Mouse (Mus musculus) kidney, adult 2 months (tissue): ENCODE measurements around the gene Sh2d7. TPM values are rescaled to one million over a fixed set of nuclear protein-coding genes. Genes with fewer than 3 reads are reported as not detected.

Experiments
- DNase-seq: peaks from one replicate; pipeline ENCODE4 v3.0.0; 2021
- H3K27ac ChIP-seq: fragments of 200-500 bp; 2 replicates; pipeline ENCODE4 v1.5.1; 2012; ENCODE audit warnings: low read depth, low read length, control low read depth, inconsistent platforms; ENCODE audit not compliant: insufficient read depth
- H3K27me3 ChIP-seq: fragments of 200-500 bp; replicated peaks from 2 replicates; pipeline ENCODE4 v1.6.1; 2012; ENCODE audit warnings: mild to moderate bottlenecking, moderate library complexity, low read length, inconsistent platforms; ENCODE audit not compliant: control insufficient read depth, insufficient read depth
- H3K36me3 ChIP-seq: fragments of 200-500 bp; 2 replicates; pipeline ENCODE4 v1.6.1; 2012; ENCODE audit warnings: mild to moderate bottlenecking, moderate library complexity, low read length, inconsistent platforms; ENCODE audit not compliant: control insufficient read depth, insufficient read depth
- H3K4me1 ChIP-seq: fragments of 200-500 bp; 2 replicates; pipeline ENCODE4 v1.6.1; 2011; ENCODE audit warnings: low read length; ENCODE audit not compliant: control insufficient read depth, insufficient read depth
- H3K4me3 ChIP-seq: fragments of 200-500 bp; 2 replicates; pipeline ENCODE4 v1.5.1; 2011; ENCODE audit warnings: mild to moderate bottlenecking, low read depth, low read length, control low read depth; ENCODE audit not compliant: insufficient read depth
- CTCF ChIP-seq: fragments of 200-500 bp; conservative IDR thresholded peaks from 2 replicates; pipeline ENCODE4 v1.5.1; 2011; ENCODE audit warnings: low read depth, mild to moderate bottlenecking, control low read depth, low read length, moderate library complexity, mixed read lengths; ENCODE audit not compliant: insufficient read depth, insufficient read length
- POLR2A ChIP-seq: fragments of 200-500 bp; IDR thresholded peaks from one replicate; pipeline ENCODE4 v1.6.1; 2011; ENCODE audit warnings: low read depth, low read length, control low read depth
- WGBS: fragments of 180-500 bp; shearing (Covaris S2); methylation state at CpG from one replicate; pipeline ENCODE4 v1.1.7; 2018; 5-methylcytosine and 5-hydroxymethylcytosine counted together
- polyA plus RNA-seq: library from polyadenylated mRNA; depleted of rRNA; stranded (reverse); fragments of >200 nt; gene quantifications from 2 replicates; pipeline ENCODE4 v1.2.3, GENCODE M21; 2012

The Sh2d7 gene
- polyA plus RNA-seq, 1 experiment: not detected

GRCm38 (mm10) chr9:54540801-54541200, 2.0 kb downstream of the Sh2d7 start:
- no peak for DNase-seq
- Histone ChIP-seq H3K36me3 (no peaks in the 10 kb centered on the region), H3K27ac (no peak overlapping the region), H3K27me3 (no peaks in the 10 kb centered on the region), H3K4me3 (no peak overlapping the region), H3K4me1 (peaks cover 3% of the 10 kb centered on the region; the same call in 1 of the 2 replicates)
- WGBS: 80% methylated on average over 5 of the region's 5 CpGs
- TF ChIP-seq CTCF (no peak), POLR2A (no peak)

GRCm38 (mm10) chr9:54544212-54544953, 5.6 kb downstream of the Sh2d7 start:
- WGBS: 77% methylated on average over 9 of the region's 9 CpGs
- H3K36me3 ChIP-seq: no peaks in the 10 kb centered on the region
- H3K27ac ChIP-seq: no peak overlapping the region
- no peak for DNase-seq
- H3K4me1 ChIP-seq: no peaks in the 10 kb centered on the region
- no peak overlapping the region for H3K4me3 ChIP-seq
- H3K27me3 ChIP-seq: no peaks in the 10 kb centered on the region
- TF ChIP-seq CTCF (no peak), POLR2A (no peak)

- TF ChIP-seq POLR2A (no peak), CTCF (no peak)
- Histone ChIP-seq H3K4me1 (no peaks in the 10 kb centered on the region), H3K27me3 (no peaks in the 10 kb centered on the region), H3K27ac (no peak overlapping the region), H3K36me3 (no peaks in the 10 kb centered on the region), H3K4me3 (no peak overlapping the region)
- 72% methylated on average over 4 of the region's 4 CpGs for WGBS
- no peak for DNase-seq
These were observed 6.2 kb downstream of the Sh2d7 start for GRCm38 (mm10) chr9:54544954-54545315.

- H3K36me3 ChIP-seq: no peaks in the 10 kb centered on the region
- H3K4me3 ChIP-seq: no peak overlapping the region
- peak; percentile 68 for DNase-seq
- TF ChIP-seq POLR2A: no peak
- TF ChIP-seq CTCF: peak; percentile 91
- no peaks in the 10 kb centered on the region for H3K4me1 ChIP-seq
- 11% methylated on average over 5 of the region's 5 CpGs for WGBS
- H3K27ac ChIP-seq: no peak overlapping the region
- H3K27me3 ChIP-seq: no peaks in the 10 kb centered on the region
These were observed 8.8 kb downstream of the Sh2d7 start for GRCm38 (mm10) chr9:54547536-54547935.

GRCm38 (mm10) chr9:54549433-54549832, 10.6 kb downstream of the Sh2d7 start:
- H3K36me3 ChIP-seq: no peaks in the 10 kb centered on the region
- no peak overlapping the region for H3K27ac ChIP-seq
- H3K4me3 ChIP-seq: no peak overlapping the region
- no peak for TF ChIP-seq POLR2A
- H3K27me3 ChIP-seq: no peaks in the 10 kb centered on the region
- H3K4me1 ChIP-seq: no peaks in the 10 kb centered on the region
- 90% methylated on average over 6 of the region's 6 CpGs for WGBS
- no peak for DNase-seq

- peak; percentile 44 for DNase-seq
- Histone ChIP-seq H3K27ac (no peak overlapping the region), H3K27me3 (no peaks in the 10 kb centered on the region), H3K4me1 (no peaks in the 10 kb centered on the region), H3K36me3 (no peaks in the 10 kb centered on the region), H3K4me3 (no peak overlapping the region)
- no peak for TF ChIP-seq POLR2A
- peak; percentile 56 for TF ChIP-seq CTCF
- WGBS: 32% methylated on average over 5 of the region's 5 CpGs
These were observed 13.6 kb downstream of the Sh2d7 start for GRCm38 (mm10) chr9:54552409-54552808.

GRCm38 (mm10) chr9:54555044-54555443, 16.3 kb downstream of the Sh2d7 start:
- H3K4me3 ChIP-seq: no peak overlapping the region
- TF ChIP-seq POLR2A (no peak), CTCF (no peak)
- no peaks in the 10 kb centered on the region for H3K4me1 ChIP-seq
- H3K36me3 ChIP-seq: no peaks in the 10 kb centered on the region
- H3K27ac ChIP-seq: no peak overlapping the region
- no peaks in the 10 kb centered on the region for H3K27me3 ChIP-seq
- no peak for DNase-seq
- WGBS: 84% methylated on average over 2 of the region's 2 CpGs

GRCm38 (mm10) chr9:54558731-54559130, 19.9 kb downstream of the Sh2d7 start:
- H3K4me3 ChIP-seq: no peak overlapping the region
- no peaks in the 10 kb centered on the region for H3K36me3 ChIP-seq
- TF ChIP-seq POLR2A (no peak), CTCF (no peak)
- H3K4me1 ChIP-seq: no peaks in the 10 kb centered on the region
- no peak for DNase-seq
- 82% methylated on average over 8 of the region's 8 CpGs for WGBS
- H3K27ac ChIP-seq: no peak overlapping the region
- H3K27me3 ChIP-seq: no peaks in the 10 kb centered on the region
